Mouse (Mus musculus) gastrocnemius, adult 8-10 months (tissue): ENCODE measurements around the gene Stx3. TPM values are rescaled to one million over a fixed set of nuclear protein-coding genes. Genes with fewer than 3 reads are reported as not detected.

Source experiments
- DNase-seq, 2 experiments: peaks; one replicate each; pipeline ENCODE4 v3.0.0; 2022; ENCODE audit warnings: low spot score in 2 of 2
- total RNA-seq, 4 experiments: library from RNA; stranded (reverse); gene quantifications; 2 replicates each; pipeline ENCODE4 v1.2.4; 2022

The Stx3 gene
- total RNA-seq, 4 experiments from 2014 or later: 0.97 to 1.8 (median 1.2) TPM

DNA sequence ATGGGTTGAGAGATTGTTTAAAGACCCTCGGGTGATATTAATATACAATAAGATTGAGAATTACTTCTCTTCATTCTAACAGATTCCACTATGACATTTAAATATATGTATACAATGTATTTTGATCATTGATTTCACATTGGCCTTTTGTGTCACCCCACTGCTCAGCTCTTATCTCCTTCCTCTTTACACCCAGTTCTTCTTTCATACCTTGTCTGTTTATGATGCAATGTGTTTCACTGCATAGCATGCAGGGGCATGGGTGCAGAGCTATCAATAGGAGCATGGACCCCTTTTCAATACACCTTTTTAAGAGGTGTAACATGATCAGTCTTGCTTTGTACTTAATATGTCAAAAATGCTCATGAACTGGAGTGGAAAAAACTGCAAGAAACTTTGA lies 88.9 kb downstream of the Stx3 start:
- no peak for DNase-seq

DNA sequence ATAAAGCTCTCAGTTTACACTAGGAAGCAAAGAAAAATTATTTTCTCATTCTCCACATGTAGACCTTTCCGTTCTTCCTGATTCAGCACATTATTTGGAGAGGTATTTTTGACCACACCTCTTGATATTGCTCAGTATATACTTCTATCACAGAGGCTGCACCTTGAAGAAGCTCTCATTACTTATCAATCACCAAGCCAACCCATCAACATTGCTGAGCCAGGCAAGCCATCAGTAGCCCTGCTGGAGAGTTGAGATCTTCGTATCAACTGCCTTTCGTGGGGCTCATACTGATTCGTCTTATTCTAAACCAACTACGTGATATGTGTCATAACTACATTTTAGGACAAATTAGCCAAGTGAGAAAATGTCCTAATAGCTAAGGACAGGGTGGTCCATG lies 91.9 kb downstream of the Stx3 start:
- DNase-seq: no peak

DNA sequence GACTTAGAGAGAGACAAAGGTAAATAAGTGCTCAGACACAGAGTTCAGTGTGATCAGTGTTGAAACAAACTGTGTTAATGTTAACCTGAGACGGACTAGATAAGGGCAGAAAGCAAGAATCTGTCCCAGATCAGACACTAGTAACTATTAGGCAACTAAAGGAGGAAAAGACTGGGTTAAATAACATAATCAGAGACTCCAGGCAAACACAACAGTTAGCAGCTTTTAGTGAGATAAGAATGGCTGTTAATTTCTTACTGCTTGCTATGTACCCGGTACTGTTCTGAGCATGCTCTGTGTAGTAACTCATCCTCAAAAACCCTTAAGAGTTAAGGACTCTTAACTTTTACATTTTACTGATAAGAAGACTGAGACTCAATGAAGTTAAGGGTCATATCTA lies 93.3 kb downstream of the Stx3 start:
- no peak for DNase-seq

Other genes with a start within 250 kb of the Stx3 start
- under 1 TPM in 3 of 4 experiments, not detected in 1; 0.29 to 0.86 (median 0.81) TPM for gene Ms4a6d, start 214.6 kb downstream of the Stx3 start, total RNA-seq
- under 1 TPM in 3 of 4 experiments, not detected in 1; 0.19 to 0.34 (median 0.31) TPM for gene Ms4a2, start 195.7 kb downstream of the Stx3 start, total RNA-seq
- not detected for gene Ms4a3, start 178.6 kb downstream of the Stx3 start, total RNA-seq
- not detected for gene Oosp2, start 158.8 kb downstream of the Stx3 start, total RNA-seq
- not detected for gene Oosp1, start 128.3 kb downstream of the Stx3 start, total RNA-seq
- not detected for gene Oosp3, start 122.3 kb downstream of the Stx3 start, total RNA-seq
- gene Gif, start 71.8 kb downstream of the Stx3 start, total RNA-seq: not detected
- gene Mrpl16, start 49.0 kb downstream of the Stx3 start, total RNA-seq: 10 to 100 TPM; 57.8 to 69.5 (median 61.5) TPM
- gene Olfr1417, start 19.8 kb upstream of the Stx3 start, total RNA-seq: not detected
- gene Olfr1418, start 41.7 kb upstream of the Stx3 start, total RNA-seq: not detected
- gene Olfr1419, start 55.7 kb upstream of the Stx3 start, total RNA-seq: not detected
- not detected for gene Olfr1420, start 67.2 kb upstream of the Stx3 start, total RNA-seq
- 10 to 100 TPM; 23.0 to 29.3 (median 24.5) TPM for gene Patl1, start 93.0 kb upstream of the Stx3 start, total RNA-seq
- gene Osbp, start 146.5 kb upstream of the Stx3 start, total RNA-seq: 10 to 100 TPM; 56.3 to 63.9 (median 59.4) TPM
- gene Olfr1423, start 221.9 kb upstream of the Stx3 start, total RNA-seq: not detected
- not detected for gene Olfr1424, start 243.3 kb upstream of the Stx3 start, total RNA-seq